Mouse (Mus musculus): ENCODE results near the gene Angptl2. TPM values are rescaled to one million over a fixed set of nuclear protein-coding genes. Genes with fewer than 3 reads are reported as not detected.

The Angptl2 gene
- polyA plus RNA-seq, 1 experiment from 2014 or later = 55.4 TPM

DNA sequence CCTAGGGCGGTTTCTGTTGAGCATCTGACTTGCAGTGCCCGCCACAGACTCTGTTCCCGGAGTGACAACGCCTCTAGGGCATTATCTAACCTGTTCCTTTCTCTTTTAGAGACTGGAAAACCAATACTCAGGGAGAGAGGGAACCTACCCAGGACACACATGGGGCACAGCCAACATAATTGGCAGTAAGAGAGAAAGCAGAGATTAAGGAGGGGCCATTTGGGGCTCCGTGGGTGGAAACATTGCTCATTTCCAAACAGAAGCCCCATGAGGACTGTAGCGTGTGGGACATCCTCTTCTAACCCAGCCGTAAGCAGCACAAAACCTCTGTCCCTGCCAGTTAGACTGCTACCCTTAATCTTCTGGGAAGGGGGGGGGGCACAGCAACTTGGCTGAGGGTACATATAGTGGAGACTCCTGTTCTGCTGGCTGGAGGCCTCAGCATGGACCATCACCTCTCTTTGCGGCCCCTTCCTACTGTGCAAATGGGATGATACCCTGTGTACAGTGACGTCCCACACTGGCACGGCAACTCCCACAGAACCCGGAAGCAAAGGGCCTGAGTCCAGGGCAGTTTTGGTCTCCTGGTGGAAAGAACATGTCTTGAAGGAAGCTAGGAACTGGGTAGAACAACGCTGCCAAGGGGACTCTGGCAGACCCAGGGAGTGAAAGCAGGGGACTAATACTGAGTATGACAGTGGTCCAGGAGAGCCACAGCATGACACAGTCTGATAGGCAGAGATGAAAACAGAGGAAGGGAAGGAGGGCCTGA is 59.0 kb downstream of the Angptl2 start:
- 0 out of 2 replicates have a peak overlapping the region, but pooled peaks have one; percentile 20 for H3K27ac ChIP-seq (replicated peaks)
- ATAC-seq (ENCODE audit: extremely low read depth, insufficient number of reproducible peaks, low FRiP score, low TSS enrichment) = no peak
- no peaks in the 10 kb centered on the region for H3K9me3 ChIP-seq
- no peak overlapping the region for H3K4me3 ChIP-seq
- no peak overlapping the region for H3K9ac ChIP-seq
- 79% methylated on average over 12 of the region's 12 CpGs for WGBS
- H3K27me3 ChIP-seq (replicated peaks) = no peaks in the 10 kb centered on the region
- no peaks in the 10 kb centered on the region for H3K36me3 ChIP-seq
- H3K4me2 ChIP-seq = no peak overlapping the region
- peaks cover 36% of the 10 kb centered on the region for H3K4me1 ChIP-seq

DNA sequence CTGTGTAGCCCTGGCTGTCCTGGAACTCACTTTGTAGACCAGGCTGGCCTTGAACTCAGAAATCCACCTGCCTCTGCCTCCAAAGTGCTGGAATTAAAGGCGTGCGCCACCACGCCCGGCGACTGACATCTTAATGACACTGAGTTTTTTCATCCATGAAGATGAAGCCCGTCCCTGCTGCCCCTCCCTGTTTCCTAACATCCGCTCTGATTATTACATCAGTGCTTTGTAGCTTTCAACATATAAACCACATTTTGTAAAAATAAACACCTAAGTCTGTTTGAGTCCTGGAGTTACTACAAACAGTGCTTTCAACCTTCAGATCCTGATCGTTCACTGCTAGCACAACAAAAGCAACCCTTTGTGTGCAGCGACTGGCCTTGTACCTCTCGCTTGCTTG is 63.9 kb downstream of the Angptl2 start:
- Histone ChIP-seq H3K9ac (no peak overlapping the region), H3K9me3 (no peaks in the 10 kb centered on the region), H3K4me3 (no peak overlapping the region), H3K4me1 (peaks cover 20% of the 10 kb centered on the region), H3K36me3 (no peaks in the 10 kb centered on the region), H3K27ac (replicated peaks) (no peak overlapping the region), H3K27me3 (replicated peaks) (no peaks in the 10 kb centered on the region), H3K4me2 (no peak overlapping the region)
- 83% methylated on average over 10 of the region's 10 CpGs for WGBS
- no peak for ATAC-seq (ENCODE audit: extremely low read depth, insufficient number of reproducible peaks, low FRiP score, low TSS enrichment)

DNA sequence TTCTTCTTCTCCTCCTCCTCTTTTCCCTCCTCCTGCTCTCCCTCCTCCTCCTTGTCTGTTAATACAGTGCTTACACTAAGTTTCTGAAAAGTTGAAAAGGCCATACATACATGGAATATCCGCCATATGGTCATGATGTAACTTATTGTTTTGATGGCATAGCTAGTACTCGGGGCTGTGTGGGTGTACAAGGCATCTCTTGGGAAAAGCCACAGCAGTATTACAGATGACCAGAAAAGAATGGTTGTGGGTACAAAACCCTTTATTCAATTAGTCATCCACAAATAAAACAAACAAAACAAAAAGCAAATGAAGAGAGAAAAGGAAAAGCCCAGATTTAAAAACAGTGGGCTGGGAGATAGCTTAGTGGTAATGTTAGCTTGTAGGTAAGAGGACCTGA is 64.7 kb downstream of the Angptl2 start:
- H3K9ac ChIP-seq = no peak overlapping the region
- no peak overlapping the region for H3K27ac ChIP-seq (replicated peaks)
- H3K4me1 ChIP-seq = peaks cover 20% of the 10 kb centered on the region
- H3K4me3 ChIP-seq = no peak overlapping the region
- no peak overlapping the region for H3K4me2 ChIP-seq
- WGBS = 87% methylated on average over 2 of the region's 2 CpGs
- no peaks in the 10 kb centered on the region for H3K9me3 ChIP-seq
- no peaks in the 10 kb centered on the region for H3K27me3 ChIP-seq (replicated peaks)
- no peaks in the 10 kb centered on the region for H3K36me3 ChIP-seq
- no peak for ATAC-seq (ENCODE audit: extremely low read depth, insufficient number of reproducible peaks, low FRiP score, low TSS enrichment)

DNA sequence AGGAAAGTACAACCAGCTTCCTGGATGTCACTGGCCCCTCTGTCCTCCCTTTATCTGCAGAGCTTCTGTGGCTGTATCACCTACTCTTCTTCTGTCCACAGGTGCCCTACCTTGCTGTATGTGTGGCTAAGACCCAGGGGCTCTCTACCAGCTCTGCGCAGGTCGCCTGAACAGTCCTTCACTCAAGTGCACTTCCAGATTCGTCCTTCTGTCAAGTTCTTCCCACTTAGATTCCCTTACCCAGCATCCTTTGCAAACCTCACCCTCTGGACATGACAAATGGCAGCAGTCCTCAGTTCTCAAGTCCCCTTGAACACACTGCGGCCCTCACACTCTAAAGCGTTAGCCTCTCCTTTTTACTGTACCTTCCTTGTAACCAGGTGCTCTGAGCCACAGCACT is 65.9 kb downstream of the Angptl2 start:
- WGBS = 74% methylated on average over 5 of the region's 5 CpGs

DNA sequence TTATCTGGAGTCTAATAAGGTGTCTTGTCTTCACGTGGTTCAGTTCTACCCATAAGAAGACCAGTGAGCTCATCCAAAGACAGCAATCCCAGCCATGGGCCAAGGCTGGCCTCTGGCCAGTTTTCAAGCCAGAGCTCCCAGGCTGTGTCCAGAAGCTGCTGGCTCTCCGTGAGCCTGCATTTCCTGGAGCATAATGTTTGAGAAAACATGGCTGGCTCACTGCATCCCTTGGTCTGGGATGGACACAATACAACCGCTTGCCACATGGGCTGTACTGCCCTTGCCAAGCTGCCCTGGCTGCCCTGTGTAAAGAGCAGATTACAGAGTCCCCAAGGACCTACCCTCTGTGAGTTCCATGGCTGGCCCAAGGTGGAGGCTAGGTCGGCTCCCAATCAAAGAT is 67.0 kb downstream of the Angptl2 start:
- 35% methylated on average over 4 of the region's 4 CpGs for WGBS
- peaks cover 20% of the 10 kb centered on the region for H3K4me1 ChIP-seq
- no peak for ATAC-seq (ENCODE audit: extremely low read depth, insufficient number of reproducible peaks, low FRiP score, low TSS enrichment)
- no peak overlapping the region for H3K4me2 ChIP-seq
- H3K9me3 ChIP-seq = peaks cover 11% of the 10 kb centered on the region; the same call in 1 of the 2 replicates
- H3K9ac ChIP-seq = no peak overlapping the region
- peak overlapping the region; percentile 24; the same call in 1 of the 2 replicates for H3K27ac ChIP-seq (replicated peaks)
- no peaks in the 10 kb centered on the region for H3K27me3 ChIP-seq (replicated peaks)
- H3K4me3 ChIP-seq = no peak overlapping the region
- H3K36me3 ChIP-seq = peaks cover 7% of the 10 kb centered on the region; the same call in 1 of the 2 replicates

More for the DNA sequence above, 65.9 kb downstream of the Angptl2 start:
- H3K27me3 ChIP-seq (replicated peaks) = no peaks in the 10 kb centered on the region
- no peak overlapping the region for H3K4me3 ChIP-seq
- H3K27ac ChIP-seq (replicated peaks) = no peak overlapping the region
- H3K9me3 ChIP-seq = no peaks in the 10 kb centered on the region
- H3K9ac ChIP-seq = 0 out of 2 replicates have a peak overlapping the region, but pooled peaks have one; percentile 11
- no peak for ATAC-seq (ENCODE audit: extremely low read depth, insufficient number of reproducible peaks, low FRiP score, low TSS enrichment)
- no peaks in the 10 kb centered on the region for H3K36me3 ChIP-seq
- peaks cover 20% of the 10 kb centered on the region for H3K4me1 ChIP-seq
- no peak overlapping the region for H3K4me2 ChIP-seq

DNA sequence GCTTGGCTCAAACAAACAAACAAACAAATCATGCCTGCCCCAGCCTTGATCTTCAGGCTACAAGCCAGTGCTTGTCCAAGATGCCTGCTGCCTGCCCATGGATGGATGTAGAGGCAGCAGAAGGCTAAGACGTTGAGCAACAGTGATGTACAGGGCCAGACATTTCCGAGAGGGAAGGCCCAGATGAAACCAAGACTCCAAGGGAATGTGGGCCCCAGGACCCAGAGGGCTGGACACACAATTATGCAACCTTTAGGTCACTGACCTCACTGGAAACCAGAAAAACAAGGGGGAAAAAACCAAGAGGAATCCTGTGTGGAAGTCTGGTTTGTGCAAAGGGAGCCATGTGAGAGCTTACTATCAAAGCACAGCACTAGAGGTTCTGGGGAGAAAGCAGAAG is 67.8 kb downstream of the Angptl2 start:
- Histone ChIP-seq H3K27me3 (replicated peaks) (no peaks in the 10 kb centered on the region), H3K9ac (no peak overlapping the region), H3K36me3 (peaks cover 10% of the 10 kb centered on the region; the same call in 1 of the 2 replicates), H3K4me1 (peaks cover 20% of the 10 kb centered on the region), H3K9me3 (peaks cover 11% of the 10 kb centered on the region; the same call in 1 of the 2 replicates), H3K27ac (replicated peaks) (no peak overlapping the region), H3K4me3 (no peak overlapping the region), H3K4me2 (no peak overlapping the region)
- no peak for ATAC-seq (ENCODE audit: extremely low read depth, insufficient number of reproducible peaks, low FRiP score, low TSS enrichment)
- WGBS = 68% methylated on average over 2 of the region's 2 CpGs

DNA sequence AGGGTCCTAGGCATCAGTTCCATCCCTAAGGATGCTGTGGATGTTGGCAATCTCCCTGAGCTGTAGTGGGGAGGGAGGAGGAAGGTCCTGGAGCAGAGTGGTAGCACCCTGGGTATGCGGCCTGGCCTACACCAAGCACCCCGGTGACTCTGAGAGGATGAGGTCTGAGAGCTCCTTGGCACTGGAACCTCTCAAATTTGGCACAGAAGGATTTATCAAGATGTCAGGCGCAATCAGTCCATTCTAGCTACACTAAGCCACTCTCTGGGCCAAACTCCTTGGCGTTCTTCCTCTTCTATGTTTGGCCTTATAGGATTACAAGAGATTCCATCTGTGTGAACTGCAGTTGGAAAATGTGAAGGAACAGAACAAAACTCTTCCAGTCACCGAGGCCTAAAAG is 73.0 kb downstream of the Angptl2 start:
- Histone ChIP-seq H3K36me3 (peaks cover 10% of the 10 kb centered on the region; the same call in 1 of the 2 replicates), H3K4me3 (no peak overlapping the region), H3K4me1 (peaks cover 41% of the 10 kb centered on the region), H3K9ac (no peak overlapping the region), H3K9me3 (peaks cover 11% of the 10 kb centered on the region; the same call in 1 of the 2 replicates), H3K27me3 (replicated peaks) (no peaks in the 10 kb centered on the region), H3K27ac (replicated peaks) (no peak overlapping the region), H3K4me2 (no peak overlapping the region)
- 85% methylated on average over 5 of the region's 5 CpGs for WGBS
- no peak for ATAC-seq (ENCODE audit: extremely low read depth, insufficient number of reproducible peaks, low FRiP score, low TSS enrichment)

DNA sequence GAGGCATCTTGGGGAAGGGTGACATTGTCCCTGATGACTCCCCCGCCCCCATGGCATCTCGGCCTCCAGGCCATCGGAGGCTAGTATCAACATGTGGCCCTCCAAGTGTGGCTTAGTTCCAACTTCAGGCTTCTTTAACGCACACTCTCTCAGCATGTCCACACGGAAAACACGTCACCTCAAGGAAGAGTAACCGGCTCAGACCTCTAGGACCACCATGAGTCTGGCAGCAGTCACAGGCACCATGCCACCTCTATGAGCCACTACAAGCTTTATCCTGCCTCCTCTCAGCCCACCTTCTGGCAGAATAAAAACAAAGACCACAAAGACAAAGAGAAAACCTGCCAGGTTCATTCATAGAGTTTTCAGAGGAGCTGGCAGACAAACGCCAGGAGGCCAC is 74.6 kb downstream of the Angptl2 start:
- H3K27ac ChIP-seq (replicated peaks) = no peak overlapping the region
- H3K36me3 ChIP-seq = peaks cover 10% of the 10 kb centered on the region; the same call in 1 of the 2 replicates
- WGBS = 74% methylated on average over 8 of the region's 8 CpGs

DNA sequence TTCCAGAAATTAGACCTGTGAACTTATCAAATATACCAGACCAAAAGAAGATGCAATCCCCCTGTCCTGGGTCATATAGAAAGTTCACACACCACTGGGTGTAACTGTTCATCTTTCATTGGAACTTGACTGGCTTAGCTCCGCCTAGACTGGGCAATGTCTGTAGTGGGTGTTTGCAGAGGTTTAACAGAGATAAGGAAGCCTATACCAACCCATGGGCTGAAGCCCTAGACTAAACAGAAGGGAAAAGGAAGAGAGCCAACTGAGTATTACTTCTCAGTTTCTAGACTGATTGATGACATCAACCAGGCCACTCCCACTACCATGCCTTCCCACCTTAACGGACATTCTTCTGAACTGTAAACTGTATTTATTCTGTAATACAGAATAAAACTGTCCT is 76.2 kb downstream of the Angptl2 start:
- Histone ChIP-seq H3K27me3 (replicated peaks) (no peaks in the 10 kb centered on the region), H3K4me2 (no peak overlapping the region), H3K36me3 (peaks cover 10% of the 10 kb centered on the region; the same call in 1 of the 2 replicates), H3K27ac (replicated peaks) (no peak overlapping the region), H3K9ac (no peak overlapping the region), H3K4me1 (peaks cover 39% of the 10 kb centered on the region), H3K9me3 (peaks cover 8% of the 10 kb centered on the region; the same call in 1 of the 2 replicates), H3K4me3 (no peak overlapping the region)
- WGBS = 56% methylated on average over 2 of the region's 2 CpGs
- ATAC-seq (ENCODE audit: extremely low read depth, insufficient number of reproducible peaks, low FRiP score, low TSS enrichment) = no peak

More for the DNA sequence above, 74.6 kb downstream of the Angptl2 start:
- Histone ChIP-seq H3K4me2 (no peak overlapping the region), H3K27me3 (replicated peaks) (no peaks in the 10 kb centered on the region), H3K9ac (no peak overlapping the region), H3K9me3 (peaks cover 11% of the 10 kb centered on the region; the same call in 1 of the 2 replicates), H3K4me3 (no peak overlapping the region), H3K4me1 (peaks cover 40% of the 10 kb centered on the region)
- ATAC-seq (ENCODE audit: extremely low read depth, insufficient number of reproducible peaks, low FRiP score, low TSS enrichment) = no peak

DNA sequence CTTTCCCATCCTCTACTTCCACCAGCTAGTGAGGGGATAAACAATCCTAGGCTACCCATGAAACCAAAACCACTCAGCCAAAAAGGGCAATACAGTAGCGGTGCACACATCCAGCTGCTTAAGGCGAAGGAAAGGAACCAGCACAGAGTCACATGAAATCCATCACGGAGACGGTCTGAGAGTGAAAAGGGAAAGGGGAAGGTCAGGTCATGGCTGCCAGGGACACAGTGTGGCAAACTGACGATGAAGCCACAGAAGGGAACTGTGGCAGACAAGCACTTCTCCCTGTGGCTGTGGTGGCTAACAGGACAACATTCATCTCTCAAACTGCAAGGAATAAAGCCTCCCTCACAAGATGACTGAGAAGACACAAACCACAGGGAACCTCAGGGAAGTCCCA is 79.2 kb downstream of the Angptl2 start:
- no peak overlapping the region for H3K4me3 ChIP-seq
- no peak overlapping the region for H3K4me2 ChIP-seq
- H3K9ac ChIP-seq = no peak overlapping the region
- 81% methylated on average over 5 of the region's 5 CpGs for WGBS
- no peaks in the 10 kb centered on the region for H3K27me3 ChIP-seq (replicated peaks)
- H3K27ac ChIP-seq (replicated peaks) = no peak overlapping the region
- no peaks in the 10 kb centered on the region for H3K36me3 ChIP-seq
- no peaks in the 10 kb centered on the region for H3K9me3 ChIP-seq
- H3K4me1 ChIP-seq = peaks cover 41% of the 10 kb centered on the region
- ATAC-seq (ENCODE audit: extremely low read depth, insufficient number of reproducible peaks, low FRiP score, low TSS enrichment) = no peak

Measured in heart, embryonic 13.5 days (tissue).